Mouse (Mus musculus) adrenal gland, adult 10 weeks (tissue): Measurements from ENCODE around the gene Emilin2. TPM values are rescaled to one million over a fixed set of nuclear protein-coding genes. Genes with fewer than 3 reads are reported as not detected.

Source experiments
- polyA plus RNA-seq: library from polyadenylated mRNA; stranded (reverse); fragments of 350-450 nt; fragmentation: Illumina TruSeq; extraction: RNeasy Lipid Tissue Mini Kit (QIAGEN cat#74804); gene quantifications from one replicate; pipeline ENCODE4 v1.2.3, GENCODE M21; 2014; ENCODE audit warnings: low read depth, low replicate concordance

The Emilin2 gene
- polyA plus RNA-seq, result 4.0 TPM

GRCm38 (mm10) chr17:71311340-71312171, at the start of gene Emilin2:
Emilin2 (minus strand) TSS chr17:71311978.

Other genes starting within 250 kb of the Emilin2 start
- gene Lpin2, start 129.4 kb downstream of the Emilin2 start, polyA plus RNA-seq, result 31.3 TPM
- not detected for gene Gm4707, start 147.9 kb upstream of the Emilin2 start, polyA plus RNA-seq
- 100 TPM for gene Smchd1, start 163.4 kb upstream of the Emilin2 start, polyA plus RNA-seq
- gene Ndc80, start 214.9 kb upstream of the Emilin2 start, polyA plus RNA-seq, result 6.2 TPM
- gene Spdya, start 240.1 kb upstream of the Emilin2 start, polyA plus RNA-seq, result 1.0 TPM